Comparison of ENCODE assay signal across 24 mouse cellular contexts in genomic region chr7:18734451-18734850, GRCm38 (mm10). TPM values are rescaled to one million over a fixed set of nuclear protein-coding genes. Genes with fewer than 3 reads are reported as not detected.
"Had no signal": no experiment of that assay in that cellular context is flagged by ENCODE, and none has a peak within 500 bp of the region (broad histone marks: within the 10 kb centered on the region; RNA-seq: fewer than 3 reads in every experiment).

No protein-coding gene starts in this region.

- H3K4me2 ChIP-seq: kidney, embryonic 15.5 days; midbrain, embryonic 13.5 days; neural tube, embryonic 13.5 days; stomach, embryonic 15.5 days had no signal

- H3K9me3 ChIP-seq: kidney, embryonic 15.5 days; megakaryocyte, embryonic 14.5 days; midbrain, embryonic 10.5 days; midbrain, embryonic 13.5 days; neural tube, embryonic 13.5 days; stomach, embryonic 15.5 days had no signal

- DNase-seq: kidney, adult 11 months; kidney, adult 8-10 months; kidney, postnatal 10 days; kidney, postnatal 36 days; layer of hippocampus, postnatal 36 days; retina, postnatal 1 day; right cerebral cortex, postnatal 25 days; spleen, adult 18-20 months; thymus, postnatal 25 days had no signal

- ATAC-seq: midbrain, embryonic 13.5 days; midbrain, embryonic 16.5 days had no signal

- H3K27ac ChIP-seq: kidney, embryonic 15.5 days; left cerebral cortex, adult 2 months; liver, embryonic 14.5 days; midbrain, embryonic 10.5 days; midbrain, embryonic 13.5 days; neural tube, embryonic 13.5 days; stomach, embryonic 15.5 days had no signal

- H3K9ac ChIP-seq: kidney, embryonic 15.5 days; liver, embryonic 14.5 days; midbrain, embryonic 13.5 days; neural tube, embryonic 13.5 days; stomach, embryonic 15.5 days had no signal

- H3K27me3 ChIP-seq: kidney, embryonic 15.5 days; megakaryocyte, embryonic 14.5 days; midbrain, embryonic 13.5 days; neural tube, embryonic 13.5 days; stomach, embryonic 15.5 days had no signal

- H3K4me3 ChIP-seq: kidney, embryonic 15.5 days; left cerebral cortex, adult 2 months; megakaryocyte, embryonic 14.5 days; midbrain, embryonic 10.5 days; midbrain, embryonic 13.5 days; myocyte; neural tube, embryonic 13.5 days; stomach, embryonic 15.5 days had no signal

- H3K4me1 ChIP-seq: kidney, embryonic 15.5 days; midbrain, embryonic 10.5 days; midbrain, embryonic 13.5 days; neural tube, embryonic 13.5 days; stomach, embryonic 15.5 days had no signal

- H3K36me3 ChIP-seq: kidney, embryonic 15.5 days; midbrain, embryonic 10.5 days; midbrain, embryonic 13.5 days; neural tube, embryonic 13.5 days; stomach, embryonic 15.5 days had no signal

RNA-seq across cellular contexts. Expression of gene Psg22, which starts 16.6 kb away (rescaled TPM):
- polyA plus RNA-seq: kidney, embryonic 15.5 days; limb, embryonic 11.5 days; lung, embryonic 16.5 days; midbrain, embryonic 10.5 days; midbrain, embryonic 13.5 days; midbrain, embryonic 16.5 days; myocyte; neural tube, embryonic 13.5 days; stomach, embryonic 15.5 days had no signal

RNA-seq across cellular contexts. Expression of gene Psg20, which starts 48.5 kb away (rescaled TPM):
- polyA plus RNA-seq: kidney, embryonic 15.5 days; limb, embryonic 11.5 days; limb, embryonic 14.5 days; liver, adult 2 months; liver, embryonic 14.5 days; lung, embryonic 16.5 days; midbrain, embryonic 10.5 days; midbrain, embryonic 13.5 days; midbrain, embryonic 16.5 days; myocyte; neural tube, embryonic 13.5 days; stomach, embryonic 15.5 days; thymus, postnatal 0 days had no signal
